Mouse (Mus musculus) ES-Bruce4 (cell line): ENCODE results near the gene Zfp879.

Experiments
- CTCF ChIP-seq: IDR thresholded peaks from one replicate; pipeline ENCODE4 v1.8.1; 2011; ENCODE audit warnings: low read depth, low read length
- POLR2A ChIP-seq: IDR thresholded peaks from one replicate; pipeline ENCODE4 v1.8.1; 2011; ENCODE audit warnings: low read length; ENCODE audit not compliant: insufficient read depth

DNA sequence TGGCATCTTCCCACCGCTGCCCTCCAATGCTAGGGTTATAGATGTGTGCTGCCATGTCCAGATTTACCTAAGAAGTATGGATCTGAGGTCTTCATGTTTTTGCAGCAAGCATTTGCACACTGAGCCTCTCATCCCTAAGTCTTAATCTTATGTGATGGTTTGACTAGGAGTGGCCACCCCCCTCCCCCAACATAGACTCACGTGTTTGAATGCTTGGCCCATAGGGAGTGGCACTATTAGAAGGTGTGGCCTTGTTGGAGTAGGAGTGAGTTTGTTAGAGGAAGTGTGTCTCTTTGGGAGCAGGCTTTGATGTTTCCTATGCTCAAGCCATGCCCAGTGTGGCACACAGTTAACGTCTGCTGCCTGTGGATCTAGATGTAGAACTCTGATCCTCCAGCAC lies 37.3 kb upstream of the Zfp879 start:
- TF ChIP-seq CTCF (no peak), POLR2A (no peak)
